Mouse (Mus musculus) erythroblast, adult 5-6 weeks (primary cell): ENCODE data around the gene Fam186a. TPM values are rescaled to one million over a fixed set of nuclear protein-coding genes. Genes with fewer than 3 reads are reported as not detected.
"Not testable (repeated sequence)": the region's sequence is repeated elsewhere in the genome, so short reads cannot be mapped to it uniquely, and the experiment has no call there.

Experiments
- ATAC-seq: replicated peaks from 2 replicates; pipeline ENCODE4 v1.8.0; 2016; ENCODE audit warnings: moderate number of reproducible peaks, mild to moderate bottlenecking, moderate TSS enrichment, inconsistent platforms; ENCODE audit not compliant: poor library complexity, low FRiP score, severe bottlenecking
- total RNA-seq, 2 experiments: library from RNA; stranded (forward) in 1 of 2; stranded (reverse) in 1 of 2; fragments of 150-400 nt in 1 of 2; fragments of 200-764, 138-1000 nt in 1 of 2; gene quantifications; 2 replicates each; pipeline versions ENCODE4 v1.2.3 to v1.2.4; 2015 to 2017; ENCODE audit warnings: low replicate concordance in 2 of 2

The Fam186a gene
- total RNA-seq, 2 experiments from 2014 or later, result not detected

GRCm38 (mm10) chr15:99937841-99938240, 29.0 kb downstream of the Fam186a start:
- ATAC-seq, result no peak

- ATAC-seq, result no peak
Observed at GRCm38 (mm10) chr15:99936659-99937058, 30.2 kb downstream of the Fam186a start.

GRCm38 (mm10) chr15:99934501-99934900, 32.4 kb downstream of the Fam186a start:
- ATAC-seq, result no peak

- no peak for ATAC-seq
Observed at GRCm38 (mm10) chr15:99931231-99931630, 35.6 kb downstream of the Fam186a start.

GRCm38 (mm10) chr15:99919601-99920158, 47.2 kb downstream of the Fam186a start:
- no peak for ATAC-seq

- no peak for ATAC-seq
Observed at GRCm38 (mm10) chr15:99917264-99917663, 49.6 kb downstream of the Fam186a start.

GRCm38 (mm10) chr15:99914613-99915012, 52.2 kb downstream of the Fam186a start:
- no peak for ATAC-seq

- no peak for ATAC-seq
Observed at GRCm38 (mm10) chr15:99911785-99912184, 55.1 kb downstream of the Fam186a start.

- 0 out of 2 replicates have a peak, but pooled peaks have one; percentile 61 for ATAC-seq
Observed at GRCm38 (mm10) chr15:99909339-99909996, 57.4 kb downstream of the Fam186a start.

- no peak for ATAC-seq
Observed at GRCm38 (mm10) chr15:99907514-99907913, 59.3 kb downstream of the Fam186a start.

- ATAC-seq, result no peak
Observed at GRCm38 (mm10) chr15:99907041-99907440, 59.8 kb downstream of the Fam186a start.

- ATAC-seq, result no peak
Observed at GRCm38 (mm10) chr15:99904841-99905240, 62.0 kb downstream of the Fam186a start.

- peak; percentile 67; the same call in 1 of the 2 replicates for ATAC-seq
Observed at GRCm38 (mm10) chr15:99904333-99904732, 62.5 kb downstream of the Fam186a start.

- no peak for ATAC-seq
Observed at GRCm38 (mm10) chr15:99903227-99903626, 63.6 kb downstream of the Fam186a start.

- ATAC-seq, result no peak
Observed at GRCm38 (mm10) chr15:99902786-99903185, 64.1 kb downstream of the Fam186a start.

- ATAC-seq, result no peak
Observed at GRCm38 (mm10) chr15:99896621-99897020, 70.2 kb downstream of the Fam186a start.

- ATAC-seq, result no peak
Observed at GRCm38 (mm10) chr15:99891355-99891754, 75.5 kb downstream of the Fam186a start.

GRCm38 (mm10) chr15:99890412-99891236, 76.2 kb downstream of the Fam186a start:
- ATAC-seq, result no peak

- no peak for ATAC-seq
Observed at GRCm38 (mm10) chr15:99889275-99889874, 77.5 kb downstream of the Fam186a start.

GRCm38 (mm10) chr15:99887130-99887529, 79.7 kb downstream of the Fam186a start:
- ATAC-seq, result not testable (repeated sequence)
